Mouse (Mus musculus) G1E (cell line): ENCODE data around the gene Cstad.

Experiments
- CTCF ChIP-seq: IDR thresholded peaks from 2 replicates; pipeline ENCODE4 v1.5.1; 2012; ENCODE audit warnings: low read depth, low read length, inconsistent platforms, mixed read lengths
- GATA1 ChIP-seq: IDR thresholded peaks from 2 replicates; pipeline ENCODE4 v1.6.1; 2012; ENCODE audit warnings: borderline replicate concordance, low read length, inconsistent platforms, mixed read lengths
- POLR2AphosphoS5 ChIP-seq: IDR thresholded peaks from 2 replicates; pipeline ENCODE4 v1.6.1; 2012; ENCODE audit warnings: low read depth, low read length, inconsistent platforms; ENCODE audit not compliant: insufficient replicate concordance
- TAL1 ChIP-seq: conservative IDR thresholded peaks from 2 replicates; pipeline ENCODE4 v1.6.1; 2012; ENCODE audit warnings: low read depth, low read length, inconsistent platforms, mixed read lengths

DNA sequence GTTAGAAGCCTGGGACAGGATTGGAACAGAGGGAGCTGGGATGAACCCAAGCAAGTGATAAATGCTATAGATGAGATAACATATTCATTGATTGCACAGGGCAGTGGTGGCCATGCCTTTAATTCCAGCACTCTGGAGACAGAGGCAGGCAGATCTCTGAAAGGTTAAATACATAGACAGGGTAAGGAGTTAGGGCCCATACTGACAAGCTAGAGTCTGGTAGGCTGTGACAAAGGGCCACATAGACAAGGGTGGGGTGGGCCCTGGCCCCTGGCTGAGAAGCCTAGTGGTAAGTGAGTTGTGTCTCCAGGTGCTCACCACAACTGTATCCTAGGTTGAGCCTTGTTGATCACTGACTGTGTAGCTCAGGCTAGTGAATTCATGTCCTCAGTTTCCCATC is 7.6 kb downstream of the Cstad start:
- no peak for TF ChIP-seq TAL1
- no peak for TF ChIP-seq CTCF
- no peak for TF ChIP-seq GATA1
- TF ChIP-seq POLR2AphosphoS5 = no peak
